Mouse (Mus musculus) left cerebral cortex, postnatal 4 days (tissue): Measurements from ENCODE around the gene Krt83. TPM values are rescaled to one million over a fixed set of nuclear protein-coding genes. Genes with fewer than 3 reads are reported as not detected.
"Not testable (repeated sequence)": the region's sequence is repeated elsewhere in the genome, so short reads cannot be mapped to it uniquely, and the experiment has no call there.

Experiments used
- DNase-seq: peaks from one replicate; pipeline ENCODE4 v3.0.0-alpha.2; 2022
- intact Hi-C: fragments of 180-260 bp; cut with DNase I; formaldehyde crosslinking; loops from one replicate; pipeline ENCODE4 v1.15.1; 2025
- total RNA-seq, 2 experiments: library from RNA; stranded (reverse); gene quantifications; 2 replicates each; pipeline ENCODE4 v1.2.3; 2021

Krt83 gene
- total RNA-seq = not detected

DNA sequence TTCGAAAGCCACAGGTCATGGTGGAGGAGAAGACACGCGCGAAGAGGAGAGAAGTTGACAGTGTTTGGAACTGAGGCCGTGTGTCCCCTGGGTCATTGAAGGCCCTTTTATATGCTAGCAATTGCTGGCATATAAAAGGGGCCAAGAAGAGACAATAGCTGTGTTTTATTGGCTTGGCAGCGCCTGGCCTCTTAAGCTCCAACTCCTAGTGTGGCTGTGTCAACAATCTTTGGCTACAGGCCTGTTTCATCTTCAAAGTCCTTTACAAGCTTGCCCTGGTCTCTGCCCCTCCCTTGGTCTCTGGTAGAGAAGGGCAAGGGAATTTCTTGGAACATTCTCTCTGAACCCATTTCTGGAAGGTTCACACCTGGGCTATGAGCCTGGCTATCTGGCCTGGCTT lies at the start of gene Krt83:
Krt83 (minus strand) TSS at position 82 of the 400 bp plus-strand sequence.
- intact Hi-C loops = no loop called here
- DNase-seq = no peak

GRCm38 (mm10) chr15:101538580-101538900 lies 47.2 kb upstream of the Krt83 start:
- DNase-seq = no peak
- intact Hi-C loops = no loop called here

DNA sequence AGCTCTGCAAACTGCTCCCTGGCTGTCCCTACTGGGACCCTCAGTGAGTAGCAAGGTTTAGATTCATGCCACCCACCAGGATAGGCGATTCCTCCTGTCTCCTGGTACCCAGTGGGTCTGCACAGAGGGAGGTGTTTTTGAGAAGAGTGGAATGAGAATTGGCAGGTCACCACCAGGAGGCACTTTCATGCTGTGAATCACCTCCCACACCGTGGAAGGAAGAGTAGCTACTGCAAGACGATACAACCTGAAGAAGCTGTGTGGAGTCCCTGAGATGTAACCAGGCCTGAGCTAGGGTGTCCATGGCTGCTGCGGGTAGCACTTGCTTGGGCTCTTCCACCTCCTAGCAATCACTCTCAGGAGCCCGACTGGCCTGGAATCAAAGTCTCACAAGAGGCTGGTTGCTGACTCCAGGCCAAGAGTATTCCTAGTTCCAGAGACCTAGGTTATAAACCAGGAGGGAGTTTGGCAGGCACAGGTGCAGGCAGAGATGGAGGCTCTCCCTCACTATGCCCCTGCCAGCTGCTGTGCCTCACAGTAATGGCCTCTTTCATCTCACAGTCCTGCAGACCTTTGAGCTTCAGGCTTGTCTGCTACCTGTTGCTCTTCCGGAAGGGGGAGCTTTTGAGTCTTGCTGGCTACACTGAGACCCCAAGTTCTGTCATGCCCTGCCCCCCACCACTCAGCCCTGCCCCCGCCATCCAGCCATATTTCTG lies 46.7 kb upstream of the Krt83 start:
- intact Hi-C loops = no loop called here
- DNase-seq = no peak

- no peak for DNase-seq
- intact Hi-C loops = no loop called here
These were observed 44.9 kb upstream of the Krt83 start for GRCm38 (mm10) chr15:101536054-101536850.

GRCm38 (mm10) chr15:101532720-101533119 lies 41.4 kb upstream of the Krt83 start, which contains the start of gene Krt84:
Gene Krt84 (minus strand): TSS chr15:101532820.
- intact Hi-C loops = no loop called here
- no peak for DNase-seq

GRCm38 (mm10) chr15:101522556-101523232 lies 31.4 kb upstream of the Krt83 start:
- intact Hi-C loops = loop anchor here (5.0 kb wide), 2 partner anchors 185 to 250 kb away; no protein-coding TSS in a partner anchor
- DNase-seq = no peak

GRCm38 (mm10) chr15:101519792-101520191 lies 28.5 kb upstream of the Krt83 start:
- peak; percentile 82 for DNase-seq
- intact Hi-C loops = loop anchor here (1.0 to 10.0 kb wide), 4 partner anchors 95 to 454 kb away; no protein-coding TSS in a partner anchor

- not testable (repeated sequence) for DNase-seq
- intact Hi-C loops = loop anchor here (10.0 kb wide), 1 partner anchor 92 kb away; no protein-coding TSS in a partner anchor
These were observed 25.8 kb upstream of the Krt83 start, which contains the start of gene Gm49425 for GRCm38 (mm10) chr15:101517161-101517560. Gene Gm49425 (minus strand): TSS chr15:101517261.

DNA sequence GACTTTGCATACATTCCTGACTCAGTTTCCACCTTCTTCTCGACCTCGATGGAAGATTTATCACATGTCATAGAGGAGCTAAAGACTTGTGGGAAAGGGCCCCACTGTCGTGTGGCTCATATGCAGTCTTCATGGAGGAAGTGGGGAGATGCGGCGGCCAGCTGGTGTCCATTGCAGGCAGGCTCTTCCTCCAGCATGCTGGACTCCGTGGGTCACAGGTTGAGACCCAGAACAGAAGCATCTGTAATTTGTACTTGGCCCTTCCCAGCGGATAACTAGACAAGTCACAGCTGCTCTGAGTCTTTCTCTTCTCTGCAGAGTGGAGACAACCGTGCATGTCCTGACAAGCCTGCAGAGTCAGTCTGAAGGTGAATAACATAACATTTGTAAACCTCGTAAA lies 16.9 kb upstream of the Krt83 start:
- intact Hi-C loops = loop anchor here (10.0 kb wide), 1 partner anchor 163 kb away; no protein-coding TSS in a partner anchor
- DNase-seq = no peak

DNA sequence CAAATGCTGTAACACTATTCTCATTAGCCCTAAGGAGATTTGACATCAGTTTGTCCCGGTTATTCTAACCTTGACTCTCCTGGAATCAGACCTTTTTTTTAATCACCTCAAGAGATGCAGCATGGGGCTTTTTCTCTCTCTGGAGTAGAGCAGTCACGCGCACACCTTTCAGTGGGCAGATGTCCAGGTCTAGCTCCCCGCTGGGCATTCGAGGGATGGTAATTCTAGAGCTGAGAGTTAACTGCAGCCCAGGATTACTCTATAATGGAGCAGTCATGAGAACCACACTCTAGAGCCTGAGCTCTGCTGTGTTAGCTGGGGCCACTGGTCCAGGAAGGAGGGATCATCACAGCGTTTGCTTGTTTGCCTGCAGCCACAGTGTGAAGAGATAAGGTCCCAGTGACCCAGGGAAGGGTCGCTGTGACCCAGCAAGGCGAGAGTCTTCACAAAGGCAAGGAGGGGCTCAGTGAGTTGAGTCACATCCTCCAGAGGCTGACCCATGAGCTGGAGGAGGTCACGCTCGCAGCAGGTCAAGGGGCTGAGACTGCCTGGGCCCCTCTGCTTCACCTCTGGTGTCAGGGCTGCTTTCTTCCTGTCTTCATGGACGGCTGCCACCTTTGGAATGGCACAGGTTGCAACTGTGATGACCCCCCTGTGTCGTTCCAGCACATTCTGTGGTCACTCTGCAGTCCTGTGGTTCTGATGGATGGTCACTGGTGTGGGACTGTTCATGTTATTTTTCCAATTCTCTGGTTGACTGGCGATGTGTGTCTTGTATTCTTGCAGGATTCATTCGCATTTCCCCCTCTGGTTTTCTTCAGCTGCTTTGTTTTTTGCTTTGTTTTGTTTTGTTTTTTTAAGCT lies 15.8 kb upstream of the Krt83 start:
- intact Hi-C loops = loop anchor here (10.0 kb wide), 1 partner anchor 162 kb away; no protein-coding TSS in a partner anchor
- DNase-seq = no peak

DNA sequence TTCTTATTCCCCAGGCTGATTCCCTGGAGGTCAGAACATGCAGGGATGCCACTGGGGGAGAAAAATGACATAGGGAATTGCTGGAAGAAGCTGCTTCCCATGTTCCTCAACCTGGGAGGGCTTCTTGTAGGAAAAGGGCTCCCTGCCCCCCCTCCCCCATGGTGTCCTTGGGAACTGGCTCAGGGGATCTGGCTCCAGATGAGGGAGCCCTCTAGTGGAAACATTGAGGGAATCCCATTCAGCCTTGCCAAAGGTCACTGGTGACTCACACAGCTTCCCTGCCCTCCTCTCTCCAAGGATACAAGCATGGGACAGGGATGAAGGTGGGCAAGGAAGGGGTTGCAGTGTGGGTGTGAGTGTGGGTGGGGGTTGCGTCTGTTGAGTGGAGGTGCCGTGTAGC lies 5.9 kb upstream of the Krt83 start:
- DNase-seq = peak; percentile 37

DNA sequence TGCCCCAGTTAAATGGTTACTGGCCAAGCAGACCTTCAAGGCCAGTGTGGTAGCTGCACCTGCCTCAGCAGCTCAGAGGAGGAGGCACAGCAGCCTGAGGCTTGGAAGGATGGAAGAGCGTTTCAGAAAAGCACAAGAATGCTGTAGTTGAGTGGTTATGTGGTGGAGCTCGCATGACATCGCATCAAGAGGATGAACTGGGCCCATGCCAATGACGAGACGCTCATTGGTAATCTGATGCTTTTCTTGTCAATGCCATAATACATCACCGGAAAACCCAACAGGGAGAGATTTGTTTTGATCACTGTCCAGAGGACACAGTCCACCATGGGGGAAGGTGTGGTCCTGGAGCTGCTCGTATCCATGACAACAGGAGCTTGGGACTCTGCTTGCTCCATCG lies 4.0 kb upstream of the Krt83 start:
- no peak for DNase-seq
- intact Hi-C loops = no loop called here

More for the DNA sequence above, 5.9 kb upstream of the Krt83 start:
- intact Hi-C loops = no loop called here

GRCm38 (mm10) chr15:101494203-101494602 lies 2.9 kb upstream of the Krt83 start:
- intact Hi-C loops = no loop called here
- DNase-seq = no peak

DNA sequence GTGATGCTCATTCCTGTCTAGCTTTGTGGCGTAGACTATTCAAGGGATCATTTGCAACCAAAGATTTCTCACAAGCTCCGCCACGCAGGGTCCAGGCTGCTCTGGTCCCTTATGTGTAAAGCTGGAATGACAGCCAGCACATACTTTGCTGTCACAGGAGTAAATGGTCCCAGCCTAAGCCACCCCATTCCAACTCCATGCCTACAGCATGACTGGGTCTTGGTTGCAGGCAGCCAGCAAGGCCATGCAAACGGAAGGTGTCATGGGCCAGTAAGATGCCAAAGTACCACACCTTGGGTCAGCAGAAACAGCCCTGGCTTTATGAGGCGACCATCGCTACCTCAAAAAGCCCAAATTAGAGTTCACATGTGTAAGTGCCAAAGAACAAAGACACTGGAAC lies 2.4 kb upstream of the Krt83 start:
- intact Hi-C loops = no loop called here
- DNase-seq = no peak

GRCm38 (mm10) chr15:101492718-101493117 lies 1.4 kb upstream of the Krt83 start:
- intact Hi-C loops = no loop called here
- DNase-seq = no peak

DNA sequence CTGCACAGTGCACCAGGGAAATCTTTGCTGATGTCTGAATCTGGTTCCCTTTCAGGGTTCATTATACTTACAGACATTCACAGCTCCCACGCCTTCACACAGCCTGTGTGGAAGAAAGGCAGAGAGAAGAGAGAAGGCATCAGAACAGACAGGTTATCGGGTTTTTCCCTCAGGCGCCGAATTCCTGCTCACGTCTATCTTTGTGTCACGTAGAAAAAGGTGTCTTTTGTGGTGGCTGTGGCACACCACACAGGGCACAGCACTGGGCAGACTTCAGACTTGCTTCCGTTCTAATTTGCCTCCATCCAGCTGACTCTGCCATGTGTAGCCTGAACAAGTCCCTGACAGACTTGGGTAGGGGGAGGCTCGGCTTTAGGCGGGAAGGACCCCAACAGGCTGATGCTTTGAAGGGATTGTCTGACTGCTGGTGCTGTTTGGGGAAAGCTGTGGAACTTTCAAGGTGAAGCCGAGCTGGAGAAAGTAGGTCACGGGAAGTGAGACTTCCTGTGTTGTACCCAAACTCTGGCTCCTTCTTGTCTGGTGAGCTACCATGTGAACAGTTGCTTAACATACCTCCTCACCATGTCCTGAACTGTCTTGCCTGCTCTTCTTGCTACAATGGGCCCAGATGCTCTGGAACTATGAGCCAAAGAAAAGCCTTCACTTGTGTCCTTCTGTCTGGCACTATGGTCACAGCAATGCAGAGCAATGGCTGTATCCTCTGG lies 5.2 kb downstream of the Krt83 start:
- DNase-seq = no peak

GRCm38 (mm10) chr15:101484939-101485338 lies 6.4 kb downstream of the Krt83 start:
- intact Hi-C loops = no loop called here
- no peak for DNase-seq

More for the DNA sequence above, 5.2 kb downstream of the Krt83 start:
- intact Hi-C loops = no loop called here

- intact Hi-C loops = no loop called here
- no peak for DNase-seq
These were observed 7.7 kb downstream of the Krt83 start for GRCm38 (mm10) chr15:101483646-101484045.

DNA sequence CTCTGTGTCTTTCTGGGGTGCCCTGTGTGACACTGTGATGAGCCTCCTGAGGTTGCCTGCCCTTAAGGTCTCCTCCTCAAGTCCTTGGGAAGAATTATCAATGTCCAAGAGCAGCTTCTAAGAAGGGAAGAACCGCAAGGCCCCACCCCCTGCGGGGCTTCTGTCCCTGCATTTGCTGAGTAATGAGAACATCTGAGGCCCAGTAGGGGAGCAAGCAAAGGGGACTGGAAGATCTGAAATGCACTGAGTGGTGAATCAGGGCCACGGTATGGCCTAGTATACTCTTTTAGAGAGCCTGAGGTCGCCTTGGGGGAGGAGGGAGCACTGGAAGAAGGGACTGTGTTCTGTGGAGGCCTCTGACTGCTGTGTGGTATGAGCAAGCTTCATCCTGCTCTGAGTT lies 9.3 kb downstream of the Krt83 start:
- intact Hi-C loops = no loop called here
- DNase-seq = no peak
